Mouse (Mus musculus) macrophage (primary cell): ENCODE data around the gene Cct4. TPM values are rescaled to one million over a fixed set of nuclear protein-coding genes. Genes with fewer than 3 reads are reported as not detected.

Source experiments
- H3K27ac ChIP-seq: fragments of 350-480 bp; formaldehyde crosslinking; 2 replicates; pipeline ENCODE4 v1.9.0; 2021
- H3K36me3 ChIP-seq: fragments of 350-480 bp; formaldehyde crosslinking; 2 replicates; pipeline ENCODE4 v1.9.0; 2021; ENCODE audit errors: inconsistent target
- H3K4me3 ChIP-seq: fragments of 350-480 bp; formaldehyde crosslinking; 2 replicates; pipeline ENCODE4 v1.9.0; 2021; ENCODE audit errors: inconsistent target
- H3K79me2 ChIP-seq: fragments of 350-480 bp; formaldehyde crosslinking; 2 replicates; pipeline ENCODE4 v1.9.0; 2021; ENCODE audit errors: inconsistent target
- WGBS: methylation state at CpG from one replicate; pipeline ENCODE4 v1.1.7; 2026; ENCODE audit warnings: inconsistent platforms; ENCODE audit not compliant: missing documents; 5-methylcytosine and 5-hydroxymethylcytosine counted together
- polyA plus RNA-seq: library from polyadenylated mRNA; stranded (reverse); fragments of 250-400 nt; gene quantifications from 3 replicates; pipeline ENCODE4 v1.2.4, GENCODE M21; 2018; ENCODE audit warnings: inconsistent platforms

Gene Cct4
- polyA plus RNA-seq, 1 experiment from 2014 or later, result 114 TPM

DNA sequence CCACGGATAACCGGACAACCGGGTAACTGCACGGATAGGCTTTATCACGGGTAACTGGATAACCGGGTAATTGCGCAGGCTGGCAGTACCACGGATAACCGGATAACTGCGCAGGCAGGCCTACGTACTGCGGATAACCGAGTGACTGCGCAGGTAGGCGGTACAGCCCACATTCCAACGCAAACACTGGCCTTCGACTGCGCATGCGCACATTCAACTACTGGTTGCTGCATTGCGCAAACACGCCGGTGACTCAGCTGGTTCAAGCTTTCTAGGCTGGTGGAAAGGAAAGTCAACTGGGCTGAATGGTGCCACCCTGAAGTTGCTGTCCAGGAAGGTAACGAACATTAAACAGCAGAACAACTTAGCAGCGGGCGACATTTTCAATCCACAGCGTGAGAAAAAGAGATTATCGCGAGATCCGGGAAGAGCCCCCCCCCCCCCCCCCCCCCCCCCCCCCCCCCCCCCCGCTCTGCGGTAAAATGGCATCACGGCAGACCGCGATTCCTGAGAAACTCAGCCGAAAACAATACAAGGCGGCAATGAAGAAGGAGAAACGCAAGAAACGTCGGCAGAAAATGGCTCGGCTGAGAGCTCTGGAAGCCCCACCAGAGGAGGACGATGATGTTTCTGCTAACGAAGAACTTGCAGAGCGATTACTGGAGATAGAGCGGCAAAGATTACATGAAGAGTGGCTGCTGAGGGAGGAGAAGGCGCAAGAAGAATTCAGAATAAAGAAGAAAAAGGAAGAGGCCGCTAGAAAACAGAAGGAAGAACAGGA, 17.4 kb upstream of the Cct4 start:
- H3K79me2 ChIP-seq, result peaks cover 82% of the 10 kb centered on the region
- H3K27ac ChIP-seq, result peak overlapping the region; percentile 57
- H3K36me3 ChIP-seq, result no peaks in the 10 kb centered on the region; the same call in 1 of the 2 replicates
- peak overlapping the region; percentile 66 for H3K4me3 ChIP-seq
- 36% methylated on average over 38 of the region's 46 CpGs for WGBS

DNA sequence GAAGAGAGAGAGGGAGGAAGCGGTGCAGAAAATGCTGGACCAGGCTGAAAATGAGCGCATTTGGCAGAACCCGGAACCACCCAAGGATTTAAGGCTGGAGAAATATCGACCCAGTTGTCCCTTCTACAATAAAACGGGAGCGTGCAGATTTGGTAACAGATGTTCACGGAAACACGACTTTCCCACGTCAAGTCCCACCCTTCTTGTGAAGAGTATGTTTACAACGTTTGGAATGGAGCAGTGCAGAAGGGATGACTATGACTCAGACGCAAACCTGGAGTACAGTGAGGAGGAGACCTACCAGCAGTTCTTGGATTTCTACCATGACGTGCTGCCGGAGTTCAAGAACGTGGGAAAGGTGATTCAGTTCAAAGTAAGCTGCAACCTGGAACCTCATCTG, 16.7 kb upstream of the Cct4 start:
- Histone ChIP-seq H3K27ac (peak overlapping the region; percentile 57), H3K79me2 (peaks cover 82% of the 10 kb centered on the region), H3K36me3 (no peaks in the 10 kb centered on the region; the same call in 1 of the 2 replicates), H3K4me3 (peak overlapping the region; percentile 66)
- WGBS, result 43% methylated on average over 14 of the region's 14 CpGs

DNA sequence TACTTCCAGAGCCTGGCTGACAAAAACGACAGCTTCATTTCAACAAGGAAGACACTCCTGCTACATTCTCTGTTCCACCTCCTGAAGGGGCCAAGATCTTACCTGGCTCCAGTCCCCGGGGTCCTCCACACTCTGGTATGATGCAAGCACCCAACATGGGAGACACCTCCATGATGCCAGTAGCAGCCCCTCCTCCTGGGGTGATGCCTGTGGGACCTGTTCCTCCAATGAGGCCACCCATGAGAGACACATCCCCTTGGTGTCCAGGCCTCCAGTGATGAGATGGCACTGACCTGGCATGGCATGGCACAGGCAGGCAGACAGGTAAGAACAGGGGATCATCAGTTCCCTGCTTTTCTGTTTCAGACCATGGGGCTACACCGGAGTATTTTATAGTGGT, 12.1 kb upstream of the Cct4 start:
- peaks cover 83% of the 10 kb centered on the region for H3K79me2 ChIP-seq
- H3K36me3 ChIP-seq, result no peaks in the 10 kb centered on the region; the same call in 1 of the 2 replicates
- 85% methylated on average over 3 of the region's 3 CpGs for WGBS
- H3K4me3 ChIP-seq, result no peak overlapping the region
- no peak overlapping the region for H3K27ac ChIP-seq

DNA sequence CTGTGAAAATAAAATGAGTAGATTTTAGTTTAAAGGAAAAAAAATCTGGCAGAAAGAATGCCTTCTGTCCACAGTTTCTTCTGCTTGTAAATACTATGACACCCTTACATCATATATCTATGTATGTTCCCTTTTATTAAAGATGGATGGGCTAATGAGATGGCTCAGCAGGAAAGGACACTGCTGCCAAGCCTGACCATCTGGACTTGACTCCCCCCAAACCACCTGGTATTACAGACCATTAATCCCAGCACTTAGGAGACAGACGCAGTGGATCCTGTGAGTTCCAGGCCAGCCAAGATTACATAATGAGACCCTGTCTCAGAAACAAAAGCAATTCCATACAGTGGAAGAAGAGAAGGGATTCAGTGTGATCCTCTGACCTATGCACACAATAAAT, 11.6 kb upstream of the Cct4 start:
- WGBS, result 90% methylated on average over 1 of the region's 1 CpGs
- H3K27ac ChIP-seq, result no peak overlapping the region
- no peak overlapping the region for H3K4me3 ChIP-seq
- H3K36me3 ChIP-seq, result no peaks in the 10 kb centered on the region; the same call in 1 of the 2 replicates
- peaks cover 79% of the 10 kb centered on the region for H3K79me2 ChIP-seq

DNA sequence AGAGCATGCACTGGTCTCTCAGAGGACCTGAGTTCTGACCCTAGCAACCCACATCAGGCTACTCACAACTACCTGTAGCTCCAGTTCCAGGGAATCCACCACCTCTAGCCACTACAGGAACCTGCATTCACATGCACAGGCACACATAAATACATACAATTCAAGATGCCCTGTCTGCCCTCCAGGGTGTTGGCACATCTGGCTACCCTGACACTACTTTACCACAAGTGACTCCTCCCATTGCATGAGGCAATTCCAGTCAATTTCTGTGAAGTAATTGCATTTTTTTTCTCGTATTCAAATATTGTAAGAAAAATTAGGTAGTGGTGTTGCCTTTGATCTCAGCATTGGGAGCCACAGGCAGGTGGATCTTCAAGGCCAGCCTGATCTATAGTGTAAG, 11.1 kb upstream of the Cct4 start:
- Histone ChIP-seq H3K4me3 (no peak overlapping the region), H3K79me2 (peaks cover 74% of the 10 kb centered on the region), H3K27ac (no peak overlapping the region), H3K36me3 (no peaks in the 10 kb centered on the region; the same call in 1 of the 2 replicates)
- 39% methylated on average over 1 of the region's 1 CpGs for WGBS

DNA sequence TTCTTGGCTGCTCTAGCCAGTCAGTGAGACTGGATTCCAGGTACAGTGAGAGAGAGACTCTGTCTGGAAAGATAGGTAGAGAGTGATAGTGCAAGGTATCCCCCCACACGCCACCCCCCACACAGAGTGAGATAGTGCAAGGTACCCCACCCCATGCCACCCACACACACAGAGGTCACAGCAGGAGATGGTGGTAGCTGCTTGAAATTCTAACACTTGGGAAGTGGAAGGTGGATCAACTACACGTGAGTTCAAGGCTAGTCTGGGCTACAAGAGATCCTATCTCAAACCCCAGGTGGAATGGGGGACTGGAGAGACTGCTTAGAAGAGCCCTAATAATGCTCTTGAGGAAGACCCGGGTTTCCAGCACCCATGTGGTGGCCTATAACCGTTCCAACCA, 9.3 kb upstream of the Cct4 start:
- 35% methylated on average over 4 of the region's 4 CpGs for WGBS
- no peaks in the 10 kb centered on the region; the same call in 1 of the 2 replicates for H3K36me3 ChIP-seq
- peak overlapping the region; percentile 76 for H3K4me3 ChIP-seq
- H3K27ac ChIP-seq, result peak overlapping the region; percentile 62
- peaks cover 55% of the 10 kb centered on the region for H3K79me2 ChIP-seq

DNA sequence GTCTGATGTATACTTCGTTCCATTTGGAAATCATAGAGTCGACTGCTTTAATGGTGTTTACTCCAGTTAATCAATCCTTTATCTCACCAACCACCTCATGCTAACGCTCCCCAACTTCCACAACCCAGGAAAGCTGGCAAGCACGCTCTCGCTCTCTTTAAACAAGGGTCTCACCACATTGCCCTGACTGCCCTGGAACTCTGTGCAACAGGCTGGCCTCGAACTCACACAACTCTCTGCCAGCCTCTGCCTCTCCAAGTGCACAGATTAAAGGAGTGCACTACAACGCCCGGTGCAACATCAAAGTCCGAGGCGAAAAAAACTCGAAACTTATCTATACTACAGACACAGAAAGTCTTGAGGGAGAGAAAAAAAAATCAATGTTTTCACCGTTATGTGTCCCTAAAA, 8.8 kb upstream of the Cct4 start:
- Histone ChIP-seq H3K4me3 (peak overlapping the region; percentile 76), H3K27ac (peak overlapping the region; percentile 62), H3K79me2 (peaks cover 50% of the 10 kb centered on the region), H3K36me3 (no peaks in the 10 kb centered on the region; the same call in 1 of the 2 replicates)
- WGBS, result under 1% methylated on average over 12 of the region's 12 CpGs

DNA sequence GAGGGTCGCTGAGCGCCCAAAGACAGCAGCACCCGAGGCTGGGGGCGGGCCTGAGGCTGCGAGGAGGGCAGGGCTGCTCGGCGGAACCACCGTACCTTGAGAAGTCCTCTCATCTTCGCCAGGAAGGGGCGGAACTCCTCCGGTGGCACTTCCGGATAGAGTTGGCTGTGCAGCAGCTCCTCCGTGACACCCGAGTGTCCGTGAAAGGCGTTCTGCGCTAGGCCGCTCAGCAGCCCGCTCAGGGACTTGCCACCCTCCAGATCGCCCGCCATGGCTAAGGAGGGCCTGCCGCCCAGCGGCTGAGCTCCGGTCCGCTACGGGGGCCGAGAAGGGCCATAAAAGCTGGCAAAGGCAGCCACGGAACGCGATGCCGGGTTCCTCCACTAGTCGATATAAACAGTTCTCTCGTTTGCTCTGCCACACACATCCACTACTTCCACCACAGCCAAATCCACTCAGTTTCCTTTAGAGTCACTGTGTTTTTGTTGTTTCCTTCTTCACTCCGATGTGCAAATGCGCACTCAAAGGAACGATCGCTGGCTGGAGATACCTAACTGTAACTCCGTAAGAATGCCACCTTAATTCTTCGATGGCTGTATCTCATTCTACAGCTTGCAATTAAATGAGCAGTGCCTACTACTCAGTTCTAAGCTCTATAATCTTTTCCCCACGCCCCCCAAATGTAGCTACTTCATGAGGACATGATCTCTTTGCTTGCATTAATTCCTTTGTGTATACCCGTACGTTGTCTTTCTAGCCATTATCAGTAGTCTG, 8.1 kb upstream of the Cct4 start, which contains the start of the genes Gm28048 and Commd1:
Gene Gm28048 (minus strand): TSS at position 107 of the 774 bp plus-strand sequence.
Gene Commd1 (minus strand): TSS at position 399 of the 774 bp plus-strand sequence.
- Histone ChIP-seq H3K4me3 (peak within 1 kb of the TSS; percentile 76), H3K36me3 (no peaks in the 10 kb centered on the region; the same call in 1 of the 2 replicates), H3K79me2 (peaks cover 44% of the 10 kb centered on the region), H3K27ac (peak within 1 kb of the TSS; percentile 62)
- WGBS, result 3% methylated on average over 41 of the region's 42 CpGs

DNA sequence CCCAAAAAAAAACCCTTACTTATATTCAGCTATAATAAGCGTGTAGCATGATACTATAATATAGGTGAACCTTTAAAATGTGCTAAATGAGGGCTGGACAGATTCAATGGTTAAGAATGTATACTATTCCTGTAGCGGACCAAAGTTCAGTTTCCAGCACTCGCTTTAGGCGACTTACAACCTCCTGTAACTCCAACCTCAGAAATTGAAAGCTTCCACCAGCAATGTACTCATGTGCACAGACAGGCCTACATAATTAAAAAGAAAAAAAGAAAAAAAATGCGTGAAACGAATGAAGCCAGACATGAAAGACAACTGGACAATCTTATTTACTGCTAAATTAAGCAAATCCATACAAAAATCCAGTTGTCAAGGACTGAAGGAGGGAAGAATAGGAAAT, 7.5 kb upstream of the Cct4 start:
- Histone ChIP-seq H3K36me3 (no peaks in the 10 kb centered on the region; the same call in 1 of the 2 replicates), H3K27ac (no peak overlapping the region), H3K79me2 (peaks cover 37% of the 10 kb centered on the region), H3K4me3 (peak overlapping the region; percentile 76; the same call in 1 of the 2 replicates)
- 94% methylated on average over 6 of the region's 6 CpGs for WGBS

DNA sequence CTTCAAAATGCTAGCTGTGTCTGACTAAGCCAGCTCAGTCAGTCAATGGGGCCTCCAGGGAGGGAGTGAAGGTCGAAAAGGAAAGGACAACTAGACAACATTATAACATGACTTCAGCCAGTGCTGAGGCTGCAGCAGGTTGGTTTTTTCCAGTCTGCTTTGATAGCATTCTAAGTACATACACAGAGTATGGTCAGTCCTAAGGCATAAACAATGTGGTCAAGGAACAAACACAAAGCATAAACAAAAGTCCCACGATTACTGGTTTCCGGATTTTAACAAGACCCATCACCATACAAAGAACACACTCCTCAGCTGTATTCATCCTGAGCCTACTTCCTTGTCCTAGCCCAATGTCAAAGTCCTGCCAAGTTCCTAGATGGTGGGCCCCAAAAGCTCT, 4.8 kb upstream of the Cct4 start:
- no peak overlapping the region for H3K4me3 ChIP-seq
- 93% methylated on average over 3 of the region's 3 CpGs for WGBS
- no peaks in the 10 kb centered on the region for H3K36me3 ChIP-seq

DNA sequence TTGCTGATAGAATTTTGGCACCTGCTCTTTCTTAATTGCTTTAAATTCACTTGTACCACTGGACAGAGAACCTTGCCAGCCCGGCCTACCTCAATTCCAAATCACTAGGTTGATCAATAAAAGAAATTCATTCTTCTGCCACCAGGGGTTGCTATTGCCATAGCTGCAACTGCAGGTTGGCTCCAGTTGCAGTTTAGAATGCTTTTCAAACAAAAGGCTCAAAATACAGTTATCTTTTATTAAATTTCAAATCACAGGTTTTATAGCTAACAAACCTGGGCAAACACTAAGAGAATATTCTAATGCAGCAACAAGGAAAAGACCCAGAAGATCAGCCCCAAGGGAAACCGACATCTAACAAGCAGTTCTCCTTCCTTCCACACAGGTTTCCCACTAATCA, 3.0 kb upstream of the Cct4 start:
- H3K36me3 ChIP-seq, result no peaks in the 10 kb centered on the region
- 48% methylated on average over 2 of the region's 2 CpGs for WGBS
- H3K27ac ChIP-seq, result no peak overlapping the region
- H3K79me2 ChIP-seq, result peaks cover 19% of the 10 kb centered on the region
- no peak overlapping the region for H3K4me3 ChIP-seq

More for the DNA sequence above, 4.8 kb upstream of the Cct4 start:
- Histone ChIP-seq H3K79me2 (peaks cover 11% of the 10 kb centered on the region), H3K27ac (no peak overlapping the region)

DNA sequence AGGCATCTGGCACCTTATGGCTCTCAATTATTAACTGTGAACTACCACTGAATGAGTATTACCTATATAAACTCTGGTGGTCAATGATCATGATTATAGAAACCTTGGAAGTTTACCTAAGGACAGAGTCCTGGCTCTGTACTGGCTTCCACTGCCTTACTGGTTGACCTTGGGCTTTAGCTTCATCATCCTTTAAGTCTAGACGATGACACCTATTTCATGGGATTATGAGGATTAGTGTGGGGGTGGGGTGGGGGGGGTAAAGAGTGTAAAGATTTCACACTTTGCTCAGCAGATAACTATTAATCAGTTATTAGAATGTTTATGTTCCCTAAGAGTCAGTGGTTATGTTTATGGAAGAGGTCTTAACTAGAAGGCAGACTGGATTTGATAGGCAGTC, 533 bp upstream of the Cct4 start:
- Histone ChIP-seq H3K4me3 (peak overlapping the region; percentile 28), H3K36me3 (peaks cover 13% of the 10 kb centered on the region; the same call in 1 of the 2 replicates), H3K79me2 (peaks cover 43% of the 10 kb centered on the region), H3K27ac (peak overlapping the region; percentile 46)
- WGBS, result 75% methylated on average over 1 of the region's 1 CpGs

DNA sequence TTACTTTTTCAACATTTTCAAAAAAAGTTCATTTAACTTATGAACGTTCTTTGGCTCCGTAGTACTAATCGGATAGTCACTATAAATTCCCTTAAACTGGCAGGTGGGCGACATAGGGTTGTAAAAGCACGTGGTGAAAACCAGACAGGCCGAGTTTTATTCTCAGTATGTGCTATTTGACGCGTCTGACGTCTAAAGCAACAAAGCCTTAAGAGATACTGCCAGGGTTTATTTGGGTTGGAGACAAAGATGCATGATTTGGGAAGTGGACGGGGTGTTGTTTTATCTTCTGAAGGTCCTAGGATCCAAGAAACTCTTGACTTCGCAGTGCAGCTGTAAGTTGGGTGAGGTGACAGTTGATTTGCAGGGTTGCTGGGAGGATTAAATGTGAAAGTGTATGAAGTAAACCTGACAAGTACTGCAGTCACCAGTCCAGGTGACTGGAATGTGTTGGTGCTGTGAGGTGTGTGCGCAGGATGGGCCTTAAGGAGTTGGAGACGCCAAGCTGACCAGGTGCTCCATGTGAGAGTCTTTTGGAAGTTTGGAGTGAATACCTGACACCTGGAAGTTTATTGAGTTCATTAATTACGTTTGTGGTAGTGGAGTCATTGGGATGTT, 1.0 kb downstream of the Cct4 start:
- H3K27ac ChIP-seq, result peak overlapping the region; percentile 33
- peak overlapping the region; percentile 78 for H3K4me3 ChIP-seq
- WGBS, result 17% methylated on average over 14 of the region's 14 CpGs
- peaks cover 25% of the 10 kb centered on the region for H3K36me3 ChIP-seq
- H3K79me2 ChIP-seq, result peaks cover 57% of the 10 kb centered on the region

DNA sequence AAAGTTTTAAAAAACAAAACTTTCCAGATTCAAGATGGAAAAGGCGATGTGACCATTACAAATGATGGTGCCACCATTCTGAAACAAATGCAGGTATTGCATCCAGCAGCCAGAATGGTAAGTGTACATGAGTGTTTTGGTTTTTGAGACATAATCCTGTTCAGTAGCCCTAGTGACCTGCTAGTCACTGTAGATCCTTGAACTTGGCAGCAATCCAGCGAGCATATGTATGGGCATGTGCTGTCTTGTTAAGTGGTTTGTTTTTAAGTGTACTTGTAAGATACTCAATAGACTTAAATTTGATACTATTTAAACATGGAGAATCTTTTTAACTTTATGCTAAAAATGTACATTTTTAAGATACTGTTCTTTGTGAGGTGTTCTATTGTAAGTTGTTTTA, 4.0 kb downstream of the Cct4 start:
- Histone ChIP-seq H3K79me2 (peaks cover 61% of the 10 kb centered on the region), H3K27ac (no peak overlapping the region), H3K36me3 (peaks cover 52% of the 10 kb centered on the region), H3K4me3 (no peak overlapping the region)
- 100% methylated on average over 2 of the region's 2 CpGs for WGBS
